Mouse (Mus musculus): ENCODE data around the gene Rpl35a.
"Not testable (repeated sequence)": the region's sequence is repeated elsewhere in the genome, so short reads cannot be mapped to it uniquely, and the experiment has no call there.

The Rpl35a gene

DNA sequence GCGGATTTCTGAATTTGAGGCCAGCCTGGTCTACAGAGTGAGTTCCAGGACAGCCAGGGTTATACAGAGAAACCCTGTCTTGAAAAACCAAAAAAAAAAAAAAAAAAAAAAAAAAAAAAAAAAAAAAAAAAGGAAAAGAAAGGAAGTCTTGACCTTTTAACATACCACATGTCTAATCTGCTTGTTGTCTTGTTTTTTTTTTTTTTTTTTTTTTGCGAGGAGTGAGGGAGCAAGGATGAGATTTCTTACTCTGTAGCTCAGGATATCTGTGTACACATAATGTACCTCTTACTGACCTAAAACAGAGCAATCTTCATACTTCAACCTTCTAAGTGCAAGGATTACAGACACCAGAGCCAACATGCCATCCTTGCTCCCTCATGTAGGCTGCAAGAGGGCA is 1.3 kb upstream of the Rpl35a start:
- in situ Hi-C loops (cut with MboI; ENCODE audit: low sequenced_read_pairs), result not testable (repeated sequence)

DNA sequence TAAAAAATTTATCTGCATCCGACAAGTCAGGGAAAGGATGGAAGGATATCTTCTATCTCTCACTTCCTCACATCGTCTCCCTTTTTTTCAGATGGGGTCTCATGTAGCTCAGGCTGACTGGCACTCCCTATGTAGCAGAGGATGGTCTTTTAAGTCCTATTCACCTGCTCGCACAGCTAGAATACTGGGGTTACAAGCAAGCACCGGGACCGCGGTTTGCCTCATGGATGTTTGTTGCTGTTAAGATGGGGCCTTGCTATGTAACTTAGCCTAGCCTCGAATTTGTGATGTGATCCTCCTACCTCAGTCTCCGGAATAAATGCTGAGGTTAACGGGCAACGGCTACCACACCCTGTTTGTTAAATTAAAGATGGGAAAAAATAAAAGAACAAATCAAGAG is 598 bp upstream of the Rpl35a start:
- in situ Hi-C loops (cut with MboI; ENCODE audit: low sequenced_read_pairs), result no loop called here

GRCm38 (mm10) chr16:33056786-33057185 is 533 bp downstream of the Rpl35a start:
- in situ Hi-C loops (cut with MboI; ENCODE audit: low sequenced_read_pairs), result no loop called here

- in situ Hi-C loops (cut with MboI; ENCODE audit: low sequenced_read_pairs), result no loop called here
Observed at GRCm38 (mm10) chr16:33058033-33058432, 1.8 kb downstream of the Rpl35a start.

DNA sequence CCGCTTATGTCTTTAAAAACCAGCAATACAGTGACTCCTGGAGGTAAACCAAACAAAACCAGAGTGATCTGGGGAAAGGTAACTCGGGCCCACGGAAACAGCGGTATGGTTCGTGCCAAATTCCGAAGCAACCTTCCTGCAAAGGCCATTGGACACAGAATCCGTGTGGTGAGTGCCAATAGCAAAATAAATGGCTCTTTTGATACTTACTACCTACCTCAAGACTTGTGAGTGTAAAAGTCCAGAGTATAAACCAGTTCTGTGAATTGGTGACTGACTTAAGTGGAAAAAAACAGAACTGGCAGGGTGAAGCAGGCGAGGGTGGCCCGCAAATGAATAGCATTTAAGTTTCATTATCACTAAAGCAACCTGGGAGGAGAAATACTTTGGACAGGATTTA is 2.4 kb downstream of the Rpl35a start:
- in situ Hi-C loops (cut with MboI; ENCODE audit: low sequenced_read_pairs), result not testable (repeated sequence)

DNA sequence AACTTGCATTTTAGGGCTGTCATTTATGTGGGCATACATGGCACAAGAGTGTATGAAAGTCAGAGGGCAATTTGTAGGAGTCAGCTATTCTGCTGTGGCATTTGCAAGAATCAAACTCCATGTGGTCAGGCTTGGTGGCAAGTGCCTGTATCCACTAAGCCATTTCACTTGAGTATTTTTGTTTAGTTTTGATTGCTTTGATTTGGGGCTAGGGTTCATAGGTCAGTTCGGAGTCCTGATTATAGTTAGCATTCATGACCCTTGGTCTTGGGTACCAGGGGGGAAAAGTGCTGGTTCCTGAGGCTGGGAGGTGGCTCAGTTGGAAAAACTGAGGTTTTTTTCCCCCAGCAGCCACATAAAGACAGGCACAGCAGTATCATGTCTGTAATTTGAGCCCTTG is 3.2 kb downstream of the Rpl35a start:
- in situ Hi-C loops (cut with MboI; ENCODE audit: low sequenced_read_pairs), result no loop called here

- in situ Hi-C loops (cut with MboI; ENCODE audit: low sequenced_read_pairs), result no loop called here
Observed at GRCm38 (mm10) chr16:33060926-33061325, 4.7 kb downstream of the Rpl35a start.

GRCm38 (mm10) chr16:33061400-33061799 is 5.1 kb downstream of the Rpl35a start:
- in situ Hi-C loops (cut with MboI; ENCODE audit: low sequenced_read_pairs), result no loop called here

DNA sequence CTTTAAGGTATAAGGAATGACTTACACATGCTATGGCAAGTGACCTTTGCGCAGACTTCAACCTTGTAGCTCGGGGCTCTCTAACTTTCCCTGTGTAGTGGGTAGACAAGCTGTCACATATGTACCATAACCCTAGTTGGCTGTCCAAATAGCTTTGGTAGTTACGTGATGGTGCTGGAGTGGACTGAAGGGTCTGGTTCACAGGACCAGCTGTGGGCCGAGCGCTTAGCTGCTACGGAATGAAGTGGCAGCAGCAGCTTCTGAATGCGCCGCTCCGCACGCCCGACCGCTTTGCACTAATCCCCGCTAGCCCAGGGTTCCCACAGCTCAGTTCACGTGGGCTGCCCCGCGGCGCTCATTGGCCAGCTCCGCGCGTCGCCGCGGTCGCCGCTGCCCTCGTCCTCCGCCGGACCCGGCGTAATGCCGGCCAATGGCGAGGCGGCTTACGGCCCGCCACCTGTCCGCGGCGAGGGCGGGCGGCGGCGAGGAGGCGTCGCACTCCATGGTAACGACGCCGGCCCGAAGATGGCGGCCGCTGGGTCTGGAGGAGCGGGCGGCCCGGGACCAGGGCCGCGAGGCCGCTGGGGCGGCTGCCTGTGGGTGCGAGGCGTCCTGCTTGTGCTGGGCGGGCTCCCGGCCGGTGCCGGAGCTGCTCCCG is 5.9 kb downstream of the Rpl35a start, which contains the start of gene Lmln:
Gene Lmln (plus strand): TSS at position 498 of the 658 bp plus-strand sequence.
- in situ Hi-C loops (cut with MboI; ENCODE audit: low sequenced_read_pairs), result no loop called here

DNA sequence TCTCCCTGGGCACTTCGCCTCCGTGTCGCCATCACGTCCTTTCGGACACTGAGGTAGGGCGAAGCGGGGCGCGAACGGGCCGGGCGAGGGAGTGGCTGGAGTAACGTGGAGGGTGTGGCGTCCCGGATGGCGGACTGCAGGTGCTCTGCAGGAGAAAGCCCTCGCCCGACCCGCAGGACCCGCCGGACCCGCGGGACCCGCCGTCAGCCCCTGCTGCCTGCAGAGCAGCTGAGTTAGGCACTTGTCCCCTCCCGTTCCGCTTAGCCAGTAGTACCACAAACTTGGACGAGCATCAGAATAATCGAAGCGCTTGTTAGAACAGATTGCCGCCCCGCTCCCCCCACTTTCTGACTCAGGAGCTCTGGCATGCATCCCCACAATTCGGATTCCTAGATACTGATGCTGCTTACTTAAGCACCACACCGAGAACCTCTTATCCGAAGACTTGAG is 6.5 kb downstream of the Rpl35a start:
- in situ Hi-C loops (cut with MboI; ENCODE audit: low sequenced_read_pairs), result no loop called here

DNA sequence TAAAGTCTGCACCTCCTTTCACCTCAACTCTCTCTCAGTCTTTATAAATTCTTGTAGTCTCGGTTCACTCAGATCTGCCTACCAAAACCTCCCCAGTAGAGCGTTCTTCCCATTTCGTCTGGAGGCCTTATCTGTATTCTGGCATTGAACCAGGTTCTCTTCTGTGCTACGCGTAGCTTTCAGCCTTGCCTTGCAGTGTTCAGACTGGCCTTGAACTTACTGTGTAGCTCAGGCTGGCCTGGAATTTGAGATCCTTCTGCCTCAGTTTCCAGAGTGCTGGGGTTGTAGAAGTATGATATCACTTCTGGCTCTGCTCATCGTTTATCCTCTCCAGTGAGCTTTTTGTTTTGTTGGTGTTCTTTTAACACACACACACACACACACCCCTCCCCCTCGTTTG is 7.0 kb downstream of the Rpl35a start:
- in situ Hi-C loops (cut with MboI; ENCODE audit: low sequenced_read_pairs), result no loop called here

DNA sequence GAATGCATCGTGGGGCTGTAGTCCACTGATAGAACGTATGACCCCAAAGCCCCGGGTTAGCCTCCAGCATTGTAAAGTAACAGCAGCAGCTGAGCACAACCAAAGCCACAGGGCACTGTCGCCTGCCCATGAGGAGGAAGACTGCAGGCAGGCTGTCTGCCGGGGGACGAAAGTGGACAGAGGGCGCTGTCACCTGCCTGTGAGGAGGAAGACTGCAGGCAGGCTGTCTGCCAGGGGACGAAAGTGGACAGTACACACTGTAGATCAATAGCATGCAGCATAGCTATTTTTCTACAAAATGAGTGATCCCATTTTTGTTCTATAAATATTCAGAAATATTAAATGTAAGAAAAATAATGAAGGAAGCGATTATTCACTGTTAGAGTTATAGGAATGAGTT is 8.4 kb downstream of the Rpl35a start:
- in situ Hi-C loops (cut with MboI; ENCODE audit: low sequenced_read_pairs), result no loop called here

DNA sequence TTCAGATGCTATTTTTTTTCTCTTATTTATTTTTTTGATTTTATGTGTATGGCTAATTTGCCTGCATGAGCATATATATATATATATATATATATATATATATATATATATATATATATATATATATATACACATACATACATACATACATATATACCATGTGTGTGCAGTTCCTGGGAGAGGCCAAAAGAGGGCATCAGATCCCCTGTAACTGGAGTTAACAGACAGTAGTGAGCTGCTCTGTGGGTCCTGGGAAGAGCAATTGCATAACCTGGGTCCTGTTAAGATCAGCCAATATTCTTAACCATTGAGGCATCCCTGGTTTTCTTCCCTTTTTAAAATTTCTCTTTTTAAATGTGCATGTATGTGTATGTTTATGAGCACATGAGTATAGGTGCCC is 14.7 kb downstream of the Rpl35a start:
- in situ Hi-C loops (cut with MboI; ENCODE audit: low sequenced_read_pairs), result no loop called here

GRCm38 (mm10) chr16:33072871-33073557 is 16.8 kb downstream of the Rpl35a start:
- in situ Hi-C loops (cut with MboI; ENCODE audit: low sequenced_read_pairs), result no loop called here

GRCm38 (mm10) chr16:33074967-33075366 is 18.7 kb downstream of the Rpl35a start:
- in situ Hi-C loops (cut with MboI; ENCODE audit: low sequenced_read_pairs), result no loop called here

DNA sequence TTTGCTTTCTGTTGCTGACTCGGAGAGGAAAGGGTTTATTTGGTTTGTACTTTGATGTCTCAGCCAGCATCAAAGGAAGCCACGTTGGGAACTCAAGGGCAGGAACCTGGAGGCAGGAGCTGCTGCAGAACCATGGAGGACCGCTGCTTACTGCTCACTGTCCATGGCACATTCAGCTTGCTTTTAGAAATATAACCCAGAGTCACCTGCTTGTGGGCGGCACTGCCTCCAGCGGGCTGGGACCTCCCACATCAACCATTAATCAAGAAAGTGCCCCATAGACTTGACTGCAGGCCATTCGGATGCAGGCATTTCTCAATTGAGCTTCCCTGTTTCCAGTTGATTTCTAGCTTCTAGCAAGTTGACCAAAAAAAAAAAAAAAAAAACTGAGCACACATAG is 19.8 kb downstream of the Rpl35a start:
- in situ Hi-C loops (cut with MboI; ENCODE audit: low sequenced_read_pairs), result no loop called here

DNA sequence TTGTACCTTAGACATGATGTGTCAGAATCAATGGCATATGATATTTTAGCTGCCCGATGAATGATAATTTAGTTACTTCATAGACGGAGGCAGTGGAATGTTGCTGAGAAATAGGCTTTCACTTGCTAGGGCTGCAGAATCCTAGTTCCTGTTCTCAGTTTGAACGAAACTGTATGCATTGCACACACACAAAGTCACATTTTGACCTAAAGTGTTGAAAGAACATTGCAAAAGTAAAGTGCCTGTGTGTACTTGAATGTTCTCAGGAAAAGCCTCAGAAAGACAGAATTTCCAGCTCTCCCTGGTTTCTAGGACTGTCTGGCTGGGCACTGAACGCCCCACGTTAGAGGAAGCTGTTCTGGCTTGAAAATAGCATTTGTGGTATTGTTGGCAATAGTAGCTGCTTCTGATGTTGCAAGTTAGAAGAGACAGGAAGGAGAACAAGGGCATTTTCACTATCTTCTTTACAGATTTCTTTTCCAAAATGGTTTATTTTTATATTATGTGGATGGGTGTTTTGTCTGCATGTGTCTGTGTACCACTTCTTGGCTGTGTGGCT is 20.9 kb downstream of the Rpl35a start:
- in situ Hi-C loops (cut with MboI; ENCODE audit: low sequenced_read_pairs), result no loop called here

GRCm38 (mm10) chr16:33080063-33080462 is 23.8 kb downstream of the Rpl35a start:
- in situ Hi-C loops (cut with MboI; ENCODE audit: low sequenced_read_pairs), result no loop called here

DNA sequence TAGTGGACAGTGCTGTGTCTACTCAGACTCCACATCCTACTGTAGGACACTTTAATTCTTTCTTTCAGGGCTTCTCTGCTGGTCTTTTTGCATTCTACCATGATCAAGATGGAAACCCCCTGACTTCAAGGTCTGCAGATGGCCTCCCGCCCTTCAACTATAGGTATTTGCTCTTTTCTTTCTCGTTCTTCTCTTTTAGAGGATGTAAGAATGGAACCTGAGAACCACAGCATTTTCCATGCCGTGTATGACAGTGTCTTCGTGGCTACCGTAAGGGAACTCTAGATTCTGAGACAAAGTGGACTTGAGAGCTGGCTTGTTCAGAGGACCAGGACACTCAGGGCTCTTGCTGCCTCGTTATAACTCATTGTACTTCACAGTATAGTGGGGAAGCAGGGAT is 26.7 kb downstream of the Rpl35a start:
- in situ Hi-C loops (cut with MboI; ENCODE audit: low sequenced_read_pairs), result no loop called here

GRCm38 (mm10) chr16:33083996-33084395 is 27.7 kb downstream of the Rpl35a start:
- in situ Hi-C loops (cut with MboI; ENCODE audit: low sequenced_read_pairs), result no loop called here

DNA sequence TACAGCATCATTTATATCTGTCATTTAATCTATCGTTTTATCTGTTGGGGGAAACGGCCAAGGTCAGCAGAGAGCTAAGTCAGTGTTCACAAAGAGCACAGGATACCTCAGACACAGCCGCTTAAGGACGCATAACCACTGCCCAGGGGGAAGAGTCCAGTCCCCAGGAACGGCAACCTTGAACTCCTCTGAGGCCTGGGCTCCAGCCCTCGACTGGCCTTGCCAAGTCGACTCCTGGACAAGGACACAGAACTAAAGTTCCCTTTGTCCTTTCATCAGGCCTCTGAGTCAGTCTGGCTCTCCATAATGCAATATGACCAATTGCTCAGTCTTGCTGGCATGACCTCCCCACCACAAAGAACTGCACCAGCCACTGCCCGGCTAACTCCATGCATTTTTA is 29.4 kb downstream of the Rpl35a start:
- in situ Hi-C loops (cut with MboI; ENCODE audit: low sequenced_read_pairs), result no loop called here

All from CH12F3 (cell line).